Mouse (Mus musculus) bone marrow, adult 2 months (tissue): ENCODE measurements around the gene Rab3c.

Experiments
- CTCF ChIP-seq: fragments of 200-500 bp; IDR thresholded peaks from 2 replicates; pipeline ENCODE4 v1.5.1; 2011; ENCODE audit warnings: low read length, control low read depth; ENCODE audit not compliant: control insufficient read depth, insufficient read depth
- POLR2A ChIP-seq: fragments of 200-500 bp; IDR thresholded peaks from 2 replicates; pipeline ENCODE4 v1.6.1; 2011; ENCODE audit warnings: low read depth, mild to moderate bottlenecking, control low read depth, low read length, borderline replicate concordance; ENCODE audit not compliant: control insufficient read depth

DNA sequence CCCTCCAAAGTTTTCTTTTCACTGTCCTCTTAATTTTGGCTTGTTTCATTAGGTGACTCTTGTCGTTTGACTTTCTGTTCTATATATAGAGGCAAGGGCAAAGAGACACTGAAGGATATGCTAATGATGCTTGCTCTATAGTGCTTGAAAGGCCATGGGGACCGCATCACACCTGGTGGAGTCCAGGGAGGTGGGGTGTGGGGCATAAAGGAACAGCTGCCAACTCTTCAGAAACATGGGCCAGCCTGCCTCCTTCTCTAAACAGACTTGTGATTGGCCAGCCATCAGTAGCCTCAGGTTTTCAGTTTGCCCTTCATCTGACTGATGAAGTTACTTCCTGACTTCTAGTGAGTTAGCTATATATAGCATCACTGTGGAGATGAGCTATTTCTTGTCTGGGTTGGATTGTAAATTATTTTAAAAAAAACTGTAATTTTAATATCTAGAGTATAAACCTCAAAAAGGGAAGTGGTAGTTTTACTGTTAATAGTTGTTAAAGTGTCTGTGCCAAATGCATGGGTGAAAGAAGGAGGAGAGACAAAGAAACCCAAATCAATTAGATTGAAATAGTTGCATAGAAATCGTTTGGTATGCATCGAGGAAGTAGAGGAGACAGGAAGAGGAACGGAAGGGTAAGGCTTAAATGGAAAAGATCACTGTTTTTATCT is 231.9 kb downstream of the Rab3c start:
- TF ChIP-seq CTCF (no peak), POLR2A (no peak)
